Mouse (Mus musculus) T-cell, adult 2 months (primary cell): ENCODE measurements around the gene Rnf166.
A peak's percentile ranks its signal among the peaks of the same experiment; 100 is the strongest.

Experiments used
- DNase-seq: peaks from one replicate; pipeline ENCODE4 v3.0.0; 2022; ENCODE audit warnings: low spot score

Gene Rnf166

GRCm38 (mm10) chr8:122469965-122470364 is 5.9 kb downstream of the Rnf166 start:
- DNase-seq: peak; percentile 44

GRCm38 (mm10) chr8:122469407-122469806 is 6.5 kb downstream of the Rnf166 start:
- DNase-seq: no peak

- DNase-seq: no peak
Measured at GRCm38 (mm10) chr8:122467816-122468215, 8.0 kb downstream of the Rnf166 start.

GRCm38 (mm10) chr8:122464985-122465384 is 10.9 kb downstream of the Rnf166 start:
- no peak for DNase-seq

GRCm38 (mm10) chr8:122463651-122464640 is 11.9 kb downstream of the Rnf166 start:
- DNase-seq: peak; percentile 77

GRCm38 (mm10) chr8:122462510-122462909 is 13.4 kb downstream of the Rnf166 start:
- no peak for DNase-seq

GRCm38 (mm10) chr8:122461473-122462148 is 14.3 kb downstream of the Rnf166 start:
- no peak for DNase-seq

- peak; percentile 59 for DNase-seq
Measured at GRCm38 (mm10) chr8:122460524-122461472, 15.1 kb downstream of the Rnf166 start, which contains the start of gene Snai3. Gene Snai3, minus strand, starts transcription at chr8:122460733.

GRCm38 (mm10) chr8:122459990-122460389 is 15.9 kb downstream of the Rnf166 start:
- peak; percentile 55 for DNase-seq

- peak; percentile 64 for DNase-seq
Measured at GRCm38 (mm10) chr8:122459218-122459900, 16.5 kb downstream of the Rnf166 start.

GRCm38 (mm10) chr8:122457171-122457570 is 18.7 kb downstream of the Rnf166 start:
- no peak for DNase-seq

- DNase-seq: no peak
Measured at GRCm38 (mm10) chr8:122454409-122454808, 21.5 kb downstream of the Rnf166 start.

GRCm38 (mm10) chr8:122452154-122452553 is 23.7 kb downstream of the Rnf166 start:
- DNase-seq: no peak

GRCm38 (mm10) chr8:122451161-122451703 is 24.6 kb downstream of the Rnf166 start:
- no peak for DNase-seq

GRCm38 (mm10) chr8:122445203-122445602 is 30.7 kb downstream of the Rnf166 start:
- DNase-seq: no peak

GRCm38 (mm10) chr8:122444058-122444748 is 31.7 kb downstream of the Rnf166 start:
- DNase-seq: peak; percentile 60

- DNase-seq: peak; percentile 99
Measured at GRCm38 (mm10) chr8:122443262-122444006, 32.4 kb downstream of the Rnf166 start, which contains the start of gene Mvd. Gene Mvd, minus strand, starts transcription at chr8:122443422.

GRCm38 (mm10) chr8:122442781-122443180 is 33.1 kb downstream of the Rnf166 start:
- DNase-seq: no peak

- DNase-seq: no peak
Measured at GRCm38 (mm10) chr8:122442356-122442755, 33.5 kb downstream of the Rnf166 start.
